Mouse (Mus musculus) kidney, embryonic 15.5 days (tissue): ENCODE measurements around the gene Crocc2. TPM values are rescaled to one million over a fixed set of nuclear protein-coding genes. Genes with fewer than 3 reads are reported as not detected.

Experiments used
- ATAC-seq: fragments of 200-750 bp; cut with Nextera tagmentation; replicated peaks from 2 replicates; pipeline ENCODE4 v1.8.0; 2017; ENCODE audit warnings: moderate TSS enrichment; ENCODE audit not compliant: low FRiP score
- H3K27ac ChIP-seq: fragments of 300-500 bp; sonication (generic); 2 replicates; pipeline ENCODE4 v1.5.1; 2015; ENCODE audit warnings: mild to moderate bottlenecking, inconsistent platforms
- H3K27me3 ChIP-seq: fragments of 300-500 bp; sonication (generic); 2 replicates; pipeline ENCODE4 v1.6.1; 2015; ENCODE audit warnings: inconsistent platforms
- H3K36me3 ChIP-seq: fragments of 300-500 bp; sonication (generic); 2 replicates; pipeline ENCODE4 v1.6.1; 2015; ENCODE audit warnings: inconsistent platforms
- H3K4me1 ChIP-seq: fragments of 300-500 bp; sonication (generic); 2 replicates; pipeline ENCODE4 v1.6.1; 2015; ENCODE audit warnings: inconsistent platforms
- H3K4me2 ChIP-seq: fragments of 300-500 bp; sonication (generic); 2 replicates; pipeline ENCODE4 v1.6.1; 2015; ENCODE audit warnings: moderate library complexity, mild to moderate bottlenecking, inconsistent platforms
- H3K4me3 ChIP-seq: fragments of 300-500 bp; sonication (generic); replicated peaks from 2 replicates; pipeline ENCODE4 v1.5.1; 2015; ENCODE audit warnings: mild to moderate bottlenecking, inconsistent platforms
- H3K9ac ChIP-seq: fragments of 300-500 bp; sonication (generic); 2 replicates; pipeline ENCODE4 v1.6.1; 2015; ENCODE audit warnings: mild to moderate bottlenecking, inconsistent platforms
- H3K9me3 ChIP-seq: fragments of 300-500 bp; sonication (generic); replicated peaks from 2 replicates; pipeline ENCODE4 v1.6.1; 2016; ENCODE audit warnings: inconsistent platforms
- WGBS: fragments of 180-500 bp; shearing (Covaris S2); methylation state at CpG from one replicate; pipeline ENCODE4 v1.1.7; 2015; ENCODE audit warnings: mixed read lengths; 5-methylcytosine and 5-hydroxymethylcytosine counted together
- polyA plus RNA-seq: library from polyadenylated mRNA; unstranded; fragments of >200 nt; fragmentation: Nextera tagmentation; extraction: Ambion mirVana; gene quantifications from 2 replicates; pipeline ENCODE4 v1.2.1, GENCODE M21; 2015

Crocc2 gene
- polyA plus RNA-seq, 1 experiment from 2014 or later = 0.25 TPM

DNA sequence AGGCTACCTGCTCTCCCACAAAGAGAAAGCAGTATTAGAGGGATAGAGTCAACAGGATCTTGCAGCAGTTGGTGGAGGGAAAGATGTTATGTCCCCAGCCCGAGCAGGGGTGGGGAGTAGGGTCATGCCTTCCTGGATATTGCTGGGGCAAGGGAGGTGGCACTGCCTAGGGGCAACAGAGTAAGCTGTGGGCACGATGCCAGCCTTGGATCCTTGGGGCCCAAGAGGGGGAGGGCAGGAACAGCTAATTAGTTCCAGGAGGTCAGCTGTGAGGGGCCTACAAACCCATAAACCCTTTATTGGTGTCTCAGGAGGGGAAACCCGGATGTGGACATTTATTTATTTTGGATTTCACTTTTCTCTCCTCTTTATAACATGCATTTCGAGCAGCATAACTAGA is 56.7 kb downstream of the Crocc2 start:
- 0 out of 2 replicates have a peak, but pooled peaks cover 4% of the 10 kb centered on the region for H3K27me3 ChIP-seq
- no peak for ATAC-seq
- H3K27ac ChIP-seq = peak overlapping the region; percentile 73
- no peaks in the 10 kb centered on the region for H3K36me3 ChIP-seq
- no peak overlapping the region; the same call in 1 of the 2 replicates for H3K4me2 ChIP-seq
- peaks cover 32% of the 10 kb centered on the region for H3K4me1 ChIP-seq
- H3K9ac ChIP-seq = no peak overlapping the region
- WGBS = 11% methylated on average over 4 of the region's 4 CpGs
- H3K9me3 ChIP-seq = no peaks in the 10 kb centered on the region
- H3K4me3 ChIP-seq = no peak overlapping the region

DNA sequence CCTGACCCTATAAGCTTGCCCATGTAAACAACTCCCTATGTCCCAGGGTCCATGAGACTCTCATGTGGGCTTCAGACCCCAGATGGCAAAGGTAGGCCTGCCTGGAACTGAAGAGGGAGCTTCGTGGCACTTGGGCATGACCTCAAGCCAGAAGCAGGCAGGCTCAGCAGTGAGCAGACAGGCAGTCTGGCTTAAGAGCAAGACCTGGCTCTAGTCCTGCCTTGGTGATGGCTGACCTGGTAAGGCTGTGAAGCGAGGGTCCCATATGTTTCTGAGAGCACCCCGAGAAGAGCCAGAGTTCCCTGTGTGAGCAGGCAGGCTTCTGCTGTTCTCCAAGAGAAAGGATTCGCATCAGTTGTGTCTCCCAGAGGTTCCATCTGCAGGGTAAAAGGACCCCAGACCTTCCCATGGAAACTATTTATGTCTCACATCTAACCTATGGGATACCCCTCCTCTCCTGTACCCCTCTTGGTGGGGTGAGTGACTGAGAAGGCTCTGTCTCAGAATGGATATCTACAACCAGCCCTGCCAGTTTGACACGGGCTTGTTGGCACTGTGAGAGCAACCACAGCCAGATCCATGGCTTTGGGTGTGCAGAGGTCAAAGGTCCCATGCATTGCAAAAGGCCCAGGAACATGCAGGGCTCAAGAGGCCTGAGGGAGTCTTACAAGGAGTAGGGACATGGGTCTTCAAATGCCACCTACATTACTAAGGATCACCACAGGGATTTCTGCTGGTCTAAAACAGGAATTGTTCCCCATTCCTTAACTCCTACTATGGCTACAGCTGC is 57.4 kb downstream of the Crocc2 start:
- 66% methylated on average over 5 of the region's 5 CpGs for WGBS
- Histone ChIP-seq H3K36me3 (no peaks in the 10 kb centered on the region), H3K27me3 (0 out of 2 replicates have a peak, but pooled peaks cover 4% of the 10 kb centered on the region), H3K9ac (no peak overlapping the region), H3K4me1 (peaks cover 32% of the 10 kb centered on the region), H3K9me3 (no peaks in the 10 kb centered on the region), H3K4me3 (no peak overlapping the region), H3K4me2 (no peak overlapping the region), H3K27ac (peak overlapping the region; percentile 73)
- ATAC-seq = no peak

DNA sequence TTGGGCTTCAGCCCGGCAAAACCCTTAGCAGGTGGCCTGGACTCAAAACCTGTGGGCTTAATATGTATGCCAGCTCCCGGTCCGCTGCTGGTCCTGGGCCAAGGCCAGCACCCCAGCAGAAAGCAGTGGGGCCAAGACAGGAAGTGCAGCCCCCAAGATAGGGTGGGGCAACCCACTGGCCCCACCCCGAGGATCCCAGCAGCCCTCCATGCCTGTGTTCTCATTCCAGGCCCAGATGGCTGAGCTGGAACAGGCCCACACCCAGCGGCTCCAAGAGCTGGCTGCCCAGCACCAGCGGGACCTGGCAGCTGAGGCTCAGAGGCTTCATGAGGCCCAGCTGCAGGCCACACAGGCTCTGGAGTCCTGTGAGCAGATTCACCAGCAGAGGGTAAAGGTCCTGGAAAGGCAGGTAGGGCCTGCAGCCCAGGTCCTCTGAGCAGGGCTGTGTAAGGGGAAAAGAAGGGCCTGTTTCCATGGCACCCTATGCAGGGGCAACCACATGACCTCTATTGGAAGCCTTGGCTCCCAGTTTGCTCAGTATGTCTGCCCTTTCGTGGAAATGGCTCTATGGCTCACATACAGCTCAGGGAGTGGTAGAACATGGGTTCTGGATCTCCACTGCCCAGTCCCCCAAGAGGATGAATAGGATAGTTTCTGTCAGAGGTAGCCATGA is 58.9 kb downstream of the Crocc2 start:
- Histone ChIP-seq H3K4me1 (peaks cover 32% of the 10 kb centered on the region), H3K27me3 (0 out of 2 replicates have a peak, but pooled peaks cover 4% of the 10 kb centered on the region), H3K9me3 (no peaks in the 10 kb centered on the region), H3K4me2 (no peak overlapping the region), H3K9ac (no peak overlapping the region), H3K36me3 (no peaks in the 10 kb centered on the region), H3K27ac (no peak overlapping the region), H3K4me3 (no peak overlapping the region)
- ATAC-seq = no peak
- WGBS = 76% methylated on average over 7 of the region's 7 CpGs

DNA sequence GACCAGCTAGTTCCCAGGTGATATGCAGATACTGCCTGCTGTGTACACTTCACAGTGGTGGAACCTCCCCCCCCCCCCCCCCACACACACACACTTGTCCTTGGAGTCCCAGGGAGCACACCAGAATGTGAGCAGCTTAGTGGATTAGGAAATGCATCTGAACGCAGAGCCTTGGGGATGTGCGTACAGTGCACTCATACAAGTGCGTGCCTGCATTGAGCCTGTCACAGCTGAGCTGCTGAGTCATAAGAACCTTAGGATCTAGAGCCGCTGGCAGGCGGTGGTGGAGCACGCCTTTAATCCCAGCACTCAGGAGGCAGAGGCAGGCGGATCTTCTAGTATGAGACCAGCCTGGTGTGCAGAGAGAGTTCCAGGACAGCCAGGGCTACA is 59.4 kb downstream of the Crocc2 start:
- H3K9ac ChIP-seq = no peak overlapping the region
- no peak overlapping the region for H3K4me3 ChIP-seq
- H3K9me3 ChIP-seq = no peaks in the 10 kb centered on the region
- H3K27me3 ChIP-seq = 0 out of 2 replicates have a peak, but pooled peaks cover 4% of the 10 kb centered on the region
- peaks cover 37% of the 10 kb centered on the region for H3K4me1 ChIP-seq
- H3K36me3 ChIP-seq = no peaks in the 10 kb centered on the region
- no peak for ATAC-seq
- no peak overlapping the region for H3K27ac ChIP-seq
- 93% methylated on average over 7 of the region's 7 CpGs for WGBS
- H3K4me2 ChIP-seq = no peak overlapping the region

DNA sequence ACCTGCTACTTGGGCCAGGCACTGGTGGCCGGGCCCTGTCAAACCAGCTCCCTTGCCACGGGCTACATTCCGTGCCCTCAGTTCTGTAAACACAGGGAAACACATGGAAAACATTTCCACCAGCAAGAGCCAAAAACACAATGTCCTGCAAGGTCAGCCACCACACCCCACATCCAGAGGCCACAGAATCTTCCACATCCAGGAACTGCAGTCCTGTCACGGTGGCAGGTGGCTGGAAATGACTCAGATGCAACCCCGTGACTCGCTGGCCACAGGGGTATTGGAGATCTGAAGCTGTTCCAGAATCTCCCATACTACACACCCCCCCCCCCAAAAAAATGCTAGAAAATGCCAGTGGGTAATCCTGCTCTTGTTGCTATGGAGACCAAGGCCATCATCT is 60.7 kb downstream of the Crocc2 start:
- peaks cover 46% of the 10 kb centered on the region for H3K4me1 ChIP-seq
- no peak for ATAC-seq
- no peaks in the 10 kb centered on the region for H3K9me3 ChIP-seq
- no peak overlapping the region for H3K9ac ChIP-seq
- no peaks in the 10 kb centered on the region; the same call in 1 of the 2 replicates for H3K27me3 ChIP-seq
- no peaks in the 10 kb centered on the region for H3K36me3 ChIP-seq
- no peak overlapping the region for H3K27ac ChIP-seq
- H3K4me2 ChIP-seq = no peak overlapping the region
- 88% methylated on average over 6 of the region's 6 CpGs for WGBS
- no peak overlapping the region for H3K4me3 ChIP-seq

DNA sequence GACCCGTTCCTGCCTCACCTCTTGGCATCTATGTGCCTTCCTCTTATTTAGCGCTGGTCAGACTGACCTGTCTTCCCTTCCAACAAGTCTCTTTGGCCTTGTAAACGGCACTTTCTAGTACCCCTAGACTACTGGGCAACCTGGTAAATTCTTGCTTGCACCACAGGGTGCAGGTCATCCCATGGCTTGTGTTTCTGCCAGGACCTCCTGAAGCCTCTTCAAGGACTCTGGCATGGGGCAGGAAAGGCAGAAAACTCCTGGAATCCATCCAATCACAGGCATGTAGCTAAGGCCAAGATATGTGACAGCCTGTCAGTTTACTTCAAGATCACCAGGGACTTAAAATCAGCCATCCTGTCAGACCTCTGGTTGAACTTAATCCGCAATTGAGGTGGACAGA is 61.1 kb downstream of the Crocc2 start:
- no peak overlapping the region for H3K27ac ChIP-seq
- H3K4me1 ChIP-seq = peaks cover 45% of the 10 kb centered on the region
- H3K4me3 ChIP-seq = no peak overlapping the region
- H3K36me3 ChIP-seq = no peaks in the 10 kb centered on the region
- no peak overlapping the region for H3K4me2 ChIP-seq
- no peak for ATAC-seq
- no peak overlapping the region for H3K9ac ChIP-seq
- 80% methylated on average over 4 of the region's 4 CpGs for WGBS
- peaks cover 2% of the 10 kb centered on the region; the same call in 1 of the 2 replicates for H3K27me3 ChIP-seq
- no peaks in the 10 kb centered on the region for H3K9me3 ChIP-seq

DNA sequence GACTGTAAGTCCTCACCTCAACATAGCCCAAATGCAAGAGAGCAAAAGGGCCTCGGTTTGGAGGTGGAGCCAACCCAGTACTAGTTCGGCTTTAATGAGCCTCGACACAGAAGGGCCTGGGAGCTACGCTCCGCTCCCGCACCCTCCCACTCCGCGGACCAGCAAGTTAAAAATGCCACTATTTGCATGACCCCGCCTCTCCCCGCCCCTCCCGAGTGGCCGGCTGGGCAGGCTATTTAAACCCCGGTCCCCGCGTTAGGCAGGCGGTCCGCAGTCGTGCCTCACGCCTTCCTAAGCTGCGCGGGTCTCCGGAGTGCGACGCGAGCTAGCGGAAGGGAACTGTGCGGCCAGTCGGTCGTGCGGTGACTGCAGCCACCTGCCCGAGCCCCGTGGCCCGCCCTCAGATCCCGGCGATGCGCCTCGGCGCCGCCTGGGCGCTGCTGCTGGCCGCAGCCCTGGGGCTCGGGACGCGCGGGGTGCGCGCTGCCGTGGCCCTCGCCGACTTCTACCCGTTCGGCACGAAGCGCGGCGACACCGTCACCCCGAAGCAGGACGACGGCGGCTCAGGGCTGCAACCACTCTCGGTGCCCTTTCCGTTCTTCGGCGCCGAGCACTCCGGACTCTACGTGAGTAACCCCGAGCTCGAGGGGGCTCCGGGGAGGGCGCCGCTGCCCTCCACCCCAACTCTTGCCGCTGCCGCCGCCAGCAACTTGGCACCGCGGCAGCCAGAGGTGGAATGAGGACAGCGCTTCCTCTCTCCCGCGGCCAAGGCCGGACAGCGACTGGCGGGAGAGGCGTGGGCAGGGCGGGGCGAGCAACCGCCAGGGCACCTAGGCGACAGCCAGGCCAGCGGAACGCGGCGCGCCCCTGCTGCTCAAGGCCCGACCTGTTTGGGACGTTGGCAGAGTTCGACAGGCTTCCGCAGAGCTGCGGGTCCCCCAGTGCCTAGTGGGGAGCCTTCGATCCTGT is 67.3 kb downstream of the Crocc2 start, which contains the start of gene Sned1:
Sned1 (plus strand) TSS at position 266 of the 969 bp plus-strand sequence.
- 0 out of 2 replicates have a peak, but pooled peaks cover 4% of the 10 kb centered on the region for H3K36me3 ChIP-seq
- H3K4me1 ChIP-seq = peaks cover 50% of the 10 kb centered on the region
- WGBS = under 1% methylated on average over 99 of the region's 100 CpGs

DNA sequence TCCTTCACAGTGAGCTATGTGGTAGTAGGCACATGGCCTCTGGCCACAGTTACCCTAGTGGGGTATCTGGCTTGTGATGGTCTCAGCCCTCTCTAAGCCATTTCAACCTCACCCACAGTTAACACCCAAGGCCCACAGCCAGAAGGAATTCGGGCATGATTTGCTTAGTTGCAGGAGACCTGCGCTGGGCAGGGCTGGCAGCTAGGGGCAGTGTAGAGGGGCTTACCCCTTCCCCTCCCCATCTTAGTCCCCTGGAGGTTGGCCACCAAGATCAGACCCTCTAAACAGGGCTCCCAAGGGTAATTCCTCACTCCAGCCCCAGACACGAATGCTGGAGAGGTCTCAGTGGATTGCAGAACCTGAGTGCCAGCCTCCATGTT is 68.0 kb downstream of the Crocc2 start:
- H3K4me2 ChIP-seq = peak overlapping the region; percentile 99
- 0 out of 2 replicates have a peak, but pooled peaks cover 4% of the 10 kb centered on the region for H3K36me3 ChIP-seq
- ATAC-seq = peak; percentile 19
- peaks cover 15% of the 10 kb centered on the region; the same call in 1 of the 2 replicates for H3K27me3 ChIP-seq
- H3K4me3 ChIP-seq = peak overlapping the region; percentile 62
- peaks cover 50% of the 10 kb centered on the region for H3K4me1 ChIP-seq
- H3K27ac ChIP-seq = 0 out of 2 replicates have a peak overlapping the region, but pooled peaks have one; percentile 37
- peak overlapping the region; percentile 56 for H3K9ac ChIP-seq
- 11% methylated on average over 3 of the region's 3 CpGs for WGBS
- no peaks in the 10 kb centered on the region for H3K9me3 ChIP-seq

More for the DNA sequence above, 67.3 kb downstream of the Crocc2 start, which contains the start of gene Sned1:
- Histone ChIP-seq H3K9ac (peak within 1 kb of the TSS; percentile 56), H3K4me2 (peak within 1 kb of the TSS; percentile 99), H3K9me3 (no peaks in the 10 kb centered on the region), H3K27ac (peak within 1 kb of the TSS; percentile 41), H3K4me3 (peak within 1 kb of the TSS; percentile 62), H3K27me3 (peaks cover 15% of the 10 kb centered on the region; the same call in 1 of the 2 replicates)
- peak; percentile 92 for ATAC-seq

DNA sequence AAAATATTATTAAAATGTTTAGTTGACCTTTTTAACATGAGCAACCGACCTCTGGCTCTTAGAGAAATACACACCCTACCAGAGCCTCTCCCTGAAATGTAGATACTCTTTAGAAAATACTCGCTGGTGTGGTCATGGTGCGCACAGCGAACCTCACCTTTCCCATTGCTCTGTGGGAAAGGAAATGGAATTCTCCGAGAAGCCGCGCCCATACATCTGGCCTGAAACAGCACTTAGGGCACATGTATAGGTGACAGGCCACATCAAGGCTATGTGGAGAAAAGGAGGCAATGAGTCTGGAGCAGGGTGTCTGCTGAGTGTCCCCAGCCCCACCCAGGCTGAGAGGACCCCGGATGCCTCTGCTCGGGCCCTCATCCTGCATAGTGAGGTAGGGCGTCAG is 69.2 kb downstream of the Crocc2 start:
- WGBS = 90% methylated on average over 10 of the region's 10 CpGs
- H3K27me3 ChIP-seq = peaks cover 15% of the 10 kb centered on the region; the same call in 1 of the 2 replicates
- H3K4me3 ChIP-seq = no peak overlapping the region
- H3K9me3 ChIP-seq = no peaks in the 10 kb centered on the region
- peak overlapping the region; percentile 12 for H3K4me2 ChIP-seq
- H3K9ac ChIP-seq = no peak overlapping the region
- no peak for ATAC-seq
- 0 out of 2 replicates have a peak, but pooled peaks cover 4% of the 10 kb centered on the region for H3K36me3 ChIP-seq
- H3K4me1 ChIP-seq = peaks cover 48% of the 10 kb centered on the region
- H3K27ac ChIP-seq = no peak overlapping the region

DNA sequence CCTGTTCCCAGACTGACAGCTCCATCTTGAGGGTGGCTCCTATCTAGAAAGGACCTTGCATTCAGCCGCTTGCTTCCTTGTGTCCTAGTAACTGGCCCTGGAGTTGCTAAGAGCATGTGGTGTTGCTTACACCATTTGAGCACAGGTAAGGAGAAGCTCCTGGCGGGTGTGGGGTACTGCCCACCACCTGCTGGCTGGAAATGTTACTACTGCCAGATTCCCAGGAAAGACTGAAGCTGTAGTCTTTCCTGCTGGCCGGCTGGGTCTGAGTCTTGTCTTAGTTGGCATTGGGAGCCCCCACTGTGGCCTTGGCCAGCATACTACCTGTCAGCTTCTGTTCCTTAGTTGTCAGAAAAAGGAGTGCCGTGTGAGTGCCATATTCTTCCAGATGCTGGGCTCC is 69.7 kb downstream of the Crocc2 start:
- Histone ChIP-seq H3K27ac (no peak overlapping the region), H3K9ac (no peak overlapping the region), H3K4me3 (no peak overlapping the region), H3K9me3 (no peaks in the 10 kb centered on the region), H3K4me1 (peaks cover 43% of the 10 kb centered on the region), H3K36me3 (0 out of 2 replicates have a peak, but pooled peaks cover 4% of the 10 kb centered on the region), H3K4me2 (peak overlapping the region; percentile 12), H3K27me3 (peaks cover 15% of the 10 kb centered on the region; the same call in 1 of the 2 replicates)
- 44% methylated on average over 4 of the region's 4 CpGs for WGBS
- no peak for ATAC-seq

DNA sequence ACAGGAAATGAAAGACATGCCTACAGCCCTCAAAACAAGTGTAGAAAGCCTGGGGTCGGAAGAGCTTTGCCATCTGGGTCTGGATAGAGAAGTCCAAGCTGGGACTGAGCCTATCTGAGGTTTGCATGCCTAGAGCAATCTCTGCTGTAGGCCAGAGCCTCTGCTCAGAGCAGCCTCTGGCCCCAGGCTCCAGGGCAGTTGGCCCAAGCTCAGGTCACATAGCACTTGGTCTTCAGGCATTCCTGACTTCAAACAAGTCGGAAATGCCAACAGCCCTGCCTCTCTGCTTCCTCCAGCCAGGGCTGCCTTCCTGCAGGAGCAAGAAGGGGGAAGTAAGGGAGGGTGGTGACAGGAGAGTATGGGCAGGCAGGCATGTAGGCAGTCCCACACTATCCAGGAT is 77.4 kb downstream of the Crocc2 start:
- ATAC-seq = no peak
- H3K27ac ChIP-seq = no peak overlapping the region

More for the DNA sequence above, 77.4 kb downstream of the Crocc2 start:
- H3K9me3 ChIP-seq = no peaks in the 10 kb centered on the region
- no peak overlapping the region for H3K4me3 ChIP-seq
- H3K9ac ChIP-seq = no peak overlapping the region
- no peaks in the 10 kb centered on the region for H3K27me3 ChIP-seq
- no peaks in the 10 kb centered on the region for H3K36me3 ChIP-seq
- H3K4me2 ChIP-seq = no peak overlapping the region
- 54% methylated on average over 2 of the region's 2 CpGs for WGBS
- 0 out of 2 replicates have a peak, but pooled peaks cover 4% of the 10 kb centered on the region for H3K4me1 ChIP-seq
